Mouse (Mus musculus) intestine, embryonic 15.5 days (tissue): ENCODE data around the gene 5730455P16Rik. TPM values are rescaled to one million over a fixed set of nuclear protein-coding genes. Genes with fewer than 3 reads are reported as not detected.
"Not testable (repeated sequence)": the region's sequence is repeated elsewhere in the genome, so short reads cannot be mapped to it uniquely, and the experiment has no call there.

ENCODE experiments used
- ATAC-seq: fragments of 200-750 bp; cut with Nextera tagmentation; 2 replicates; pipeline ENCODE4 v1.8.0; 2017; ENCODE audit warnings: moderate TSS enrichment, moderate library complexity
- H3K27ac ChIP-seq: fragments of 300-500 bp; sonication (generic); 2 replicates; pipeline ENCODE4 v1.5.1; 2015; ENCODE audit warnings: mild to moderate bottlenecking, inconsistent platforms
- H3K27me3 ChIP-seq: fragments of 300-500 bp; sonication (generic); replicated peaks from 2 replicates; pipeline ENCODE4 v1.6.1; 2015; ENCODE audit warnings: inconsistent platforms
- H3K36me3 ChIP-seq: fragments of 300-500 bp; sonication (generic); 2 replicates; pipeline ENCODE4 v1.6.1; 2015; ENCODE audit warnings: inconsistent platforms
- H3K4me1 ChIP-seq: fragments of 300-500 bp; sonication (generic); replicated peaks from 2 replicates; pipeline ENCODE4 v1.6.1; 2015; ENCODE audit warnings: inconsistent platforms
- H3K4me2 ChIP-seq: fragments of 300-500 bp; sonication (generic); replicated peaks from 2 replicates; pipeline ENCODE4 v1.6.1; 2015; ENCODE audit warnings: mild to moderate bottlenecking, inconsistent platforms
- H3K4me3 ChIP-seq: fragments of 300-500 bp; sonication (generic); replicated peaks from 2 replicates; pipeline ENCODE4 v1.5.1; 2015; ENCODE audit warnings: inconsistent platforms
- H3K9ac ChIP-seq: fragments of 300-500 bp; sonication (generic); 2 replicates; pipeline ENCODE4 v1.6.1; 2015; ENCODE audit warnings: inconsistent platforms
- H3K9me3 ChIP-seq: fragments of 300-500 bp; sonication (generic); 2 replicates; pipeline ENCODE4 v1.6.1; 2016; ENCODE audit warnings: inconsistent platforms
- WGBS: fragments of 180-500 bp; shearing (Covaris S2); methylation state at CpG from one replicate; pipeline ENCODE4 v1.1.7; 2015; 5-methylcytosine and 5-hydroxymethylcytosine counted together
- polyA plus RNA-seq: library from polyadenylated mRNA; unstranded; fragments of >200 nt; fragmentation: Nextera tagmentation; extraction: Ambion mirVana; gene quantifications from 2 replicates; pipeline ENCODE4 v1.2.1, GENCODE M21; 2015

5730455P16Rik gene
- polyA plus RNA-seq, result 15.7 and 18.4 TPM in 2 replicates

- Histone ChIP-seq H3K9me3 (no peaks in the 10 kb centered on the region), H3K36me3 (peaks cover 8% of the 10 kb centered on the region; the same call in 1 of the 2 replicates), H3K9ac (peak within 1 kb of the TSS; percentile 99), H3K27ac (peak within 1 kb of the TSS; percentile 90), H3K4me1 (peaks cover 5% of the 10 kb centered on the region; the same call in 1 of the 2 replicates), H3K27me3 (no peaks in the 10 kb centered on the region), H3K4me3 (peak within 1 kb of the TSS; percentile 90), H3K4me2 (peak within 1 kb of the TSS; percentile 90)
- WGBS, result 1% methylated on average over 42 of the region's 43 CpGs
- ATAC-seq, result peak; percentile 86
Measured at GRCm38 (mm10) chr11:80377712-80378451, at the start of gene 5730455P16Rik. 5730455P16Rik (minus strand) TSS chr11:80378034.

DNA sequence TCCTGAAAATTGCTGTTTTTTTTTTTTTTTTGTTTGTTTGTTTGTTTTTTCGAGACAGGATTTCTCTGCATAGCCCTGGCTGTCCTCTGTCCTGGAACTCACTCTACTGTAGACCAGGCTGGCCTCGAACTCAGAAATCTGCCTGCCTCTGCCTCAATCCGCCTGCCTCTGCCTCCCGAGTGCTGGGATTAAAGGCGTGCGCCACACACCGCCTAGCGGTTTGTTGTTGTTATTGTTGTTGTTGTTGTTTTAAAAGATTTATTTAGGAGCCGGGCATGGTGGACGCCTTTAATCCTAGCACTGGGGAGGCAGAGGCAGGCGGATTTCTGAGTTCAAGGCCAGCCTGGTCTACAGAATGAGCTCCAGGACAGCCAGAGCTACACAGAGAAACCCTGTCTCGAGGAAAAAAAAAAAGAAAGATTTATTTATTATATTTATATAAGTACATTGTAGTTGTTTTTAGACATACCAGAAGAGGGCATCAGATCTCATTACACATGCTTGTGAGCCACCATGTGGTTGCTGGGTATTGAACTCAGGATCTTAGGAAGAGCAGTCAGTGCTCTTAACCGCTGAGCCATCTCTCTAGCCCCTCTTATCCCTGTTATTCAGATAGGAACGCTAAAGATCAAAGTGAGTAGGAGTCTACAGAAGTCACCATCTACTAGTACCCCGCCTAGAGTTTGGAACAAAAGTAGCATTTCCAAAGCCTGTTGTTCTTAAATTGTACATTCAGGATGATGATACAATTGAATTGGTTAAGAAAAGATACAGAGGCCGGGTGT lies 48.4 kb upstream of the 5730455P16Rik start:
- WGBS, result 80% methylated on average over 16 of the region's 16 CpGs
- H3K27me3 ChIP-seq, H3K4me2 ChIP-seq, H3K9me3 ChIP-seq, H3K27ac ChIP-seq, H3K4me1 ChIP-seq, H3K36me3 ChIP-seq, ATAC-seq, H3K4me3 ChIP-seq, H3K9ac ChIP-seq: not testable (repeated sequence)

- Histone ChIP-seq H3K27me3 (no peaks in the 10 kb centered on the region), H3K36me3 (no peaks in the 10 kb centered on the region), H3K9ac (no peak overlapping the region), H3K9me3 (no peaks in the 10 kb centered on the region), H3K4me3 (no peak overlapping the region), H3K27ac (no peak overlapping the region), H3K4me1 (peaks cover 4% of the 10 kb centered on the region; the same call in 1 of the 2 replicates), H3K4me2 (no peak overlapping the region)
- 60% methylated on average over 5 of the region's 5 CpGs for WGBS
- ATAC-seq, result no peak
Measured at GRCm38 (mm10) chr11:80425247-80425778, 47.5 kb upstream of the 5730455P16Rik start.

DNA sequence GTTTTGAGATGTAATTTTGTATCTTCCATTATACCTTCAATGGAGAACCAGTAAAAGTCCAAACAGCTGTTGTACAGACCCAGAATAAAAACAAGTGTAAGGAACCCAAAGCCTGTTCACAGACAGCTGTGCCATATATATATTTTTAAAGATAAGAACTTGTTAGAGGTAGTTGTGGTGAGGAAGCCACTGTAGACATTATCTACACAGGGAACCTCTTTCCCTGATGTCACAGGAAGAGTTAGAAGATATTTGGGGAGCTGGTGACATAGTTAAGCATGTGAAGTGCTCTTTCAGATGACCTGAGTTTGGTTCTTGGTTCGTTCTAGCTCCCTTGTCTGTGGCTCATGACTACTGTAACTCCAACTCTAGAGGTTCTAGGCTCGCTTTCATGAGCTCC lies 46.9 kb upstream of the 5730455P16Rik start:
- H3K36me3 ChIP-seq, result no peaks in the 10 kb centered on the region
- no peak overlapping the region for H3K4me2 ChIP-seq
- H3K27me3 ChIP-seq, result no peaks in the 10 kb centered on the region
- H3K9me3 ChIP-seq, result no peaks in the 10 kb centered on the region
- H3K4me1 ChIP-seq, result peaks cover 1% of the 10 kb centered on the region; the same call in 1 of the 2 replicates
- H3K9ac ChIP-seq, result no peak overlapping the region
- ATAC-seq, result no peak
- no peak overlapping the region for H3K27ac ChIP-seq
- H3K4me3 ChIP-seq, result no peak overlapping the region
- WGBS, result 81% methylated on average over 2 of the region's 2 CpGs

GRCm38 (mm10) chr11:80421421-80422047 lies 43.7 kb upstream of the 5730455P16Rik start:
- Histone ChIP-seq H3K9me3 (no peaks in the 10 kb centered on the region), H3K4me1 (no peaks in the 10 kb centered on the region), H3K27me3 (no peaks in the 10 kb centered on the region), H3K36me3 (0 out of 2 replicates have a peak, but pooled peaks cover 3% of the 10 kb centered on the region), H3K27ac (no peak overlapping the region), H3K4me2 (no peak overlapping the region), H3K4me3 (no peak overlapping the region), H3K9ac (no peak overlapping the region)
- ATAC-seq, result no peak
- WGBS, result 85% methylated on average over 7 of the region's 7 CpGs

DNA sequence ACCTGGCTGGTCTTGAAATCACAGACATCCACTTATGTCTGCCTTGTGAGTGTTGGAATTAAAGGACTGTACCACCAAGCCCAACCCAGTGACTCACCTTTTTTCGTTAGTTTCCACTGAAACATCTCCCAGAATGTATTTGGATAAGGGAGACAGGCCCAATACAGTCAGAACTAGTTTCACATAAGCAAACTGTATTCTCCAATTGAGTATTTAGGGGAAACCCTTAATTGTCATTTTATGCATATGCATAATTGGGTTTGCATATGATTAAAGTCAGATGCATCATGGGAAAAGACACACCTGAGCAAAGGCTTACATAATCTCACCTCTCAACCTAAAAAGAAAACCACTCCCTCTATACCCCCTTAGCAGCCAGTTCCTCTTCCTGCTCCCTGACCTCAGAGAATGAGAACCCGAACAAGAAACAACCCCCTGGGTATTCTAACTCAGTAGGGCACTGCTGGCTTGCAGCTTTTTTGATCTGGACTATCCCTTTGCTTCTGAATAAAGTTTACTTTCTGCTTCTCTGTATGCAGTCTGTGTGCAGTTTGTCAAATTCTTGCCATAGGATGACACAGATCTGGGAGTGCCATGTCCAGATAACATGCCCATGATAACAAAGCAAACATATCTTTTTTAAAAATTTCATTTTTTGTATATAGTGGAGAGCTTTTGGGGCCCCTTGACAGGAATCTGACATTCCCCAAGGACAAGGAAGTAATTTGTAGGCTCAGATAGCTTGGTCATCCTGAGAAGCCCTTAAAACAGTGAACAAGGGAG lies 42.6 kb upstream of the 5730455P16Rik start:
- ATAC-seq, result no peak
- 65% methylated on average over 2 of the region's 2 CpGs for WGBS

GRCm38 (mm10) chr11:80419743-80420142 lies 41.9 kb upstream of the 5730455P16Rik start:
- H3K4me1 ChIP-seq, result no peaks in the 10 kb centered on the region
- H3K27ac ChIP-seq, result no peak overlapping the region
- H3K9me3 ChIP-seq, result no peaks in the 10 kb centered on the region
- ATAC-seq, result no peak
- H3K27me3 ChIP-seq, result no peaks in the 10 kb centered on the region
- WGBS, result 85% methylated on average over 1 of the region's 1 CpGs
- H3K4me3 ChIP-seq, result no peak overlapping the region
- 0 out of 2 replicates have a peak, but pooled peaks cover 3% of the 10 kb centered on the region for H3K36me3 ChIP-seq
- H3K4me2 ChIP-seq, result no peak overlapping the region
- H3K9ac ChIP-seq, result no peak overlapping the region

More for the DNA sequence above, 42.6 kb upstream of the 5730455P16Rik start:
- no peak overlapping the region for H3K9ac ChIP-seq
- H3K4me2 ChIP-seq, result no peak overlapping the region
- no peaks in the 10 kb centered on the region for H3K9me3 ChIP-seq
- no peaks in the 10 kb centered on the region for H3K27me3 ChIP-seq
- H3K4me3 ChIP-seq, result no peak overlapping the region
- no peaks in the 10 kb centered on the region for H3K4me1 ChIP-seq
- H3K27ac ChIP-seq, result no peak overlapping the region
- H3K36me3 ChIP-seq, result 0 out of 2 replicates have a peak, but pooled peaks cover 3% of the 10 kb centered on the region

GRCm38 (mm10) chr11:80417085-80417484 lies 39.3 kb upstream of the 5730455P16Rik start:
- H3K36me3 ChIP-seq, result 0 out of 2 replicates have a peak, but pooled peaks cover 3% of the 10 kb centered on the region
- H3K4me2 ChIP-seq, result no peak overlapping the region
- H3K27ac ChIP-seq, result no peak overlapping the region
- no peaks in the 10 kb centered on the region for H3K4me1 ChIP-seq
- no peaks in the 10 kb centered on the region for H3K9me3 ChIP-seq
- ATAC-seq, result no peak
- no peak overlapping the region for H3K9ac ChIP-seq
- H3K4me3 ChIP-seq, result no peak overlapping the region
- H3K27me3 ChIP-seq, result no peaks in the 10 kb centered on the region
- whole genome bisulfite sequencing, result 91% methylated on average over 5 of the region's 5 CpGs

DNA sequence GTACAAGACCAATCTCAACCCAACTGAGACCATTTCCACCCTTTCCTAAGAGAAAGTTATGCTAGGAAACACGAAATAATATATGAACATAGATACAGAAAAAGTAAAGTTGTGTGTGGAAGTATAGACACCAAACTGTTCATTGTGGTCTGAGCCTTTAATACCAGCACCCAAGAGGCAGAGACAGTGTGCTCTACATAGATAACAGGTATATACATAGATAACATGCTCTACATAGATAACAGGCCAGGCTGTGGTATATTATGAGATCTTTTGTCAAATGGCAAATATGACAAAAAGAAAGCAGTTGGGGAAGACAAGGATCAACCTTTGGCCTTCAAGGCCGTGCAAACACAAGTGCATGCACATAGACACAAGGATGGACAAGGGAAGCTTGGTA lies 32.5 kb upstream of the 5730455P16Rik start:
- WGBS, result 88% methylated on average over 2 of the region's 2 CpGs
- H3K27me3 ChIP-seq, result no peaks in the 10 kb centered on the region
- H3K9ac ChIP-seq, result no peak overlapping the region
- no peak overlapping the region for H3K27ac ChIP-seq
- no peak overlapping the region for H3K4me3 ChIP-seq
- ATAC-seq, result no peak
- no peak overlapping the region for H3K4me2 ChIP-seq
- H3K36me3 ChIP-seq, result peaks cover 12% of the 10 kb centered on the region
- H3K9me3 ChIP-seq, result no peaks in the 10 kb centered on the region
- H3K4me1 ChIP-seq, result no peaks in the 10 kb centered on the region

- H3K27ac ChIP-seq, ATAC-seq, H3K4me3 ChIP-seq, H3K27me3 ChIP-seq, H3K4me1 ChIP-seq, H3K4me2 ChIP-seq, H3K9me3 ChIP-seq, H3K9ac ChIP-seq: not testable (repeated sequence)
- WGBS, result 93% methylated on average over 6 of the region's 6 CpGs
- H3K36me3 ChIP-seq, result peaks cover 18% of the 10 kb centered on the region
Measured at GRCm38 (mm10) chr11:80407878-80408277, 30.0 kb upstream of the 5730455P16Rik start.

GRCm38 (mm10) chr11:80396617-80397016 lies 18.8 kb upstream of the 5730455P16Rik start:
- Histone ChIP-seq H3K27me3 (no peaks in the 10 kb centered on the region), H3K27ac (no peak overlapping the region), H3K4me2 (no peak overlapping the region), H3K4me3 (no peak overlapping the region), H3K9ac (no peak overlapping the region), H3K36me3 (peaks cover 22% of the 10 kb centered on the region; the same call in 1 of the 2 replicates), H3K9me3 (no peaks in the 10 kb centered on the region), H3K4me1 (no peaks in the 10 kb centered on the region)
- ATAC-seq, result no peak
- 90% methylated on average over 4 of the region's 4 CpGs for WGBS
